Mouse (Mus musculus) ES-Bruce4 (cell line): ENCODE results near the gene Etv3.

Experiments
- CTCF ChIP-seq: IDR thresholded peaks from one replicate; pipeline ENCODE4 v1.8.1; 2011; ENCODE audit warnings: low read depth, low read length
- EP300 ChIP-seq: IDR thresholded peaks from 2 replicates; pipeline ENCODE4 v1.6.1; 2011; ENCODE audit warnings: low read depth, low read length; ENCODE audit not compliant: insufficient read depth

DNA sequence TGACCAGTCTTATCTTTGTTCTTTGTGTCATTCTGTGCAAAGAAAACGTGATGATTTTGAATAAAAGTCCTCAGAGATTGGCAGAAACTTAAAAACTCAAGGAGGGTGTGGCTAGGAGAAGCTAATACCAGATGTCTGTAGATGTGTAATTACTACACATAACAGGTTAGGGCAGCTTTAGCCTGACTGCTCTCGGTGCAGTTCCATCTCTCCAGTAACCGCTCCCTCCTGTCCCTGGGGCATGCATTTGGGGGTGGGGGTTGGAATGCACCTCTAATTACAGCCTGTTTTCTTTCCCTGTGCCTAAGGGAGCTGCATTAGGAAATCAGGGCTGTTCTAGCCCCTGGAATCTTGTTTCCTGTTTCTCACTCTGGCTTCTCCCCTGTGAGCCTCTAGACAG is 5.0 kb downstream of the Etv3 start:
- TF ChIP-seq CTCF (no peak), EP300 (no peak)
